Mouse (Mus musculus): Measurements from ENCODE around the gene Cln3. TPM values are rescaled to one million over a fixed set of nuclear protein-coding genes. Genes with fewer than 3 reads are reported as not detected.

The Cln3 gene
- polyA plus RNA-seq, 1 experiment from 2014 or later, result 33.0 TPM

DNA sequence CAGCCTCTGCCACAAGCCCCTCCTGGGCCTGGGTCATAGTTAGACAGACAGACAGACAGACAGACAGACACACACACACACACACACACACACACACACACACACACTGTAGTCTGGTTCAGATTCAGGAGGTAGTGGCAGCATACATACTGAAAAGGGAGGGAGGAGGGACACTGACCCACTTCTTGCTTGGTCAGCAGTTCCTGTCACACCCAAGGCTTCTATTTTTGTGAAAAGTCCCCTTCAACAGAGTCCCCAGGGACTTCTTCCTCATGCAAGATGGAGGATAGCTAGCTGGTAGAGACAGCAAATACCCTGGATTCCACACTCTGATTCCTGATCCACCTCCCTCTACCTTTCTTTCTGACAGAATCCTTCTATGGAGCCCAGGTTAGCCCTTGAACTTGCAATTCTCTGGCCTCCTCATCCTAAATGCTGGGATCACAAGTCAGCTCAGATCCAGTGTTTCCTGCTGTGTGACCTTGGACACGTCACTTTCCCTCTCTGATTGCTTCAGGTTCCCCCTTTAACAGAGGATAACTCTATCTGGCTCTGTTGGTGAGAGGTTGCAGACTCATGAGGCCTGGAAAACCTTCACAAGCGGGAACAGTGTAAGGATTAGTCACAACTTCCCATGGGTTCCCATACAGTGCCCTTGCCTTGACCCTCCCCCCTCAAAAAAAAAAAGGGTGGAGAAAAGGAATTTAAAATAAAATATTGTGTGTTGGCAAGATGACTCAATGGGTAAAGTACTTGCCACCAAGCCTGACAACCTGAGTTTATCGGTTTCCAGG, 40.4 kb upstream of the Cln3 start:
- H3K9ac ChIP-seq (replicated peaks; ENCODE audit: low read depth), result no peak overlapping the region
- TF ChIP-seq EP300 (IDR thresholded peaks at IDR 0.05), result no peak
- no peak for TF ChIP-seq CTCF (IDR thresholded peaks at IDR 0.05)
- no peaks in the 10 kb centered on the region for H3K9me3 ChIP-seq (ENCODE audit: low read length)
- no peak overlapping the region for H3K4me2 ChIP-seq (replicated peaks; ENCODE audit: low read depth, low read length)
- 74% methylated on average over 3 of the region's 3 CpGs for WGBS
- H3K36me3 ChIP-seq (ENCODE audit: insufficient read depth, low read length), result no peaks in the 10 kb centered on the region
- peaks cover 7% of the 10 kb centered on the region for H3K4me1 ChIP-seq (ENCODE audit: insufficient read depth, low read depth, low read length)
- DNase-seq (ENCODE audit: low spot score), result peak; percentile 45
- 0 out of 2 replicates have a peak overlapping the region, but pooled peaks have one; percentile 36 for H3K4me3 ChIP-seq (ENCODE audit: low read depth, low read length)
- no peaks in the 10 kb centered on the region for H3K27me3 ChIP-seq (replicated peaks; ENCODE audit: insufficient read depth, low read length)
- H3K27ac ChIP-seq (ENCODE audit: low read length), result peak overlapping the region; percentile 65
- ATAC-seq, result no peak; the same call in 1 of the 2 replicates

- TF ChIP-seq EP300 (IDR thresholded peaks at IDR 0.05) (peak; percentile 65; the same call in 1 of the 2 replicates), CTCF (IDR thresholded peaks at IDR 0.05) (no peak)
- no peaks in the 10 kb centered on the region for H3K36me3 ChIP-seq (ENCODE audit: insufficient read depth, low read length)
- H3K27ac ChIP-seq (ENCODE audit: low read length), result peak overlapping the region; percentile 65
- peaks cover 7% of the 10 kb centered on the region for H3K4me1 ChIP-seq (ENCODE audit: insufficient read depth, low read depth, low read length)
- no peaks in the 10 kb centered on the region for H3K9me3 ChIP-seq (ENCODE audit: low read length)
- 12% methylated on average over 6 of the region's 6 CpGs for WGBS
- ATAC-seq, result peak; percentile 93
- no peaks in the 10 kb centered on the region for H3K27me3 ChIP-seq (replicated peaks; ENCODE audit: insufficient read depth, low read length)
- peak overlapping the region; percentile 36 for H3K4me3 ChIP-seq (ENCODE audit: low read depth, low read length)
- peak overlapping the region; percentile 35 for H3K9ac ChIP-seq (replicated peaks; ENCODE audit: low read depth)
- H3K4me2 ChIP-seq (replicated peaks; ENCODE audit: low read depth, low read length), result peak overlapping the region; percentile 52
- DNase-seq (ENCODE audit: low spot score), result peak; percentile 95
Measured at GRCm38 (mm10) chr7:126625369-126625768, 39.8 kb upstream of the Cln3 start.

- ATAC-seq (0 out of 2 replicates have a peak, but pooled peaks have one; percentile 4), DNase-seq (ENCODE audit: low spot score) (peak; percentile 39)
- TF ChIP-seq CTCF (IDR thresholded peaks at IDR 0.05) (0 out of 2 replicates have a peak, but pooled peaks have one; percentile 14), EP300 (IDR thresholded peaks at IDR 0.05) (no peak)
- Histone ChIP-seq H3K9ac (replicated peaks; ENCODE audit: low read depth) (peak overlapping the region; percentile 35), H3K4me1 (ENCODE audit: insufficient read depth, low read depth, low read length) (peaks cover 7% of the 10 kb centered on the region), H3K36me3 (ENCODE audit: insufficient read depth, low read length) (no peaks in the 10 kb centered on the region), H3K4me2 (replicated peaks; ENCODE audit: low read depth, low read length) (peak overlapping the region; percentile 52), H3K9me3 (ENCODE audit: low read length) (no peaks in the 10 kb centered on the region), H3K4me3 (ENCODE audit: low read depth, low read length) (peak overlapping the region; percentile 36), H3K27me3 (replicated peaks; ENCODE audit: insufficient read depth, low read length) (no peaks in the 10 kb centered on the region), H3K27ac (ENCODE audit: low read length) (peak overlapping the region; percentile 65)
- WGBS, result 42% methylated on average over 16 of the region's 16 CpGs
Measured at GRCm38 (mm10) chr7:126624774-126625173, 39.2 kb upstream of the Cln3 start.

GRCm38 (mm10) chr7:126623381-126623780, 37.8 kb upstream of the Cln3 start:
- ATAC-seq (no peak), DNase-seq (ENCODE audit: low spot score) (no peak)
- Histone ChIP-seq H3K4me2 (replicated peaks; ENCODE audit: low read depth, low read length) (peak overlapping the region; percentile 52), H3K9me3 (ENCODE audit: low read length) (no peaks in the 10 kb centered on the region), H3K4me3 (ENCODE audit: low read depth, low read length) (no peak overlapping the region), H3K27me3 (replicated peaks; ENCODE audit: insufficient read depth, low read length) (no peaks in the 10 kb centered on the region), H3K4me1 (ENCODE audit: insufficient read depth, low read depth, low read length) (peaks cover 7% of the 10 kb centered on the region), H3K36me3 (ENCODE audit: insufficient read depth, low read length) (no peaks in the 10 kb centered on the region), H3K9ac (replicated peaks; ENCODE audit: low read depth) (no peak overlapping the region), H3K27ac (ENCODE audit: low read length) (no peak overlapping the region)
- WGBS, result 63% methylated on average over 1 of the region's 1 CpGs
- TF ChIP-seq EP300 (IDR thresholded peaks at IDR 0.05), result no peak
- no peak for TF ChIP-seq CTCF (IDR thresholded peaks at IDR 0.05)

DNA sequence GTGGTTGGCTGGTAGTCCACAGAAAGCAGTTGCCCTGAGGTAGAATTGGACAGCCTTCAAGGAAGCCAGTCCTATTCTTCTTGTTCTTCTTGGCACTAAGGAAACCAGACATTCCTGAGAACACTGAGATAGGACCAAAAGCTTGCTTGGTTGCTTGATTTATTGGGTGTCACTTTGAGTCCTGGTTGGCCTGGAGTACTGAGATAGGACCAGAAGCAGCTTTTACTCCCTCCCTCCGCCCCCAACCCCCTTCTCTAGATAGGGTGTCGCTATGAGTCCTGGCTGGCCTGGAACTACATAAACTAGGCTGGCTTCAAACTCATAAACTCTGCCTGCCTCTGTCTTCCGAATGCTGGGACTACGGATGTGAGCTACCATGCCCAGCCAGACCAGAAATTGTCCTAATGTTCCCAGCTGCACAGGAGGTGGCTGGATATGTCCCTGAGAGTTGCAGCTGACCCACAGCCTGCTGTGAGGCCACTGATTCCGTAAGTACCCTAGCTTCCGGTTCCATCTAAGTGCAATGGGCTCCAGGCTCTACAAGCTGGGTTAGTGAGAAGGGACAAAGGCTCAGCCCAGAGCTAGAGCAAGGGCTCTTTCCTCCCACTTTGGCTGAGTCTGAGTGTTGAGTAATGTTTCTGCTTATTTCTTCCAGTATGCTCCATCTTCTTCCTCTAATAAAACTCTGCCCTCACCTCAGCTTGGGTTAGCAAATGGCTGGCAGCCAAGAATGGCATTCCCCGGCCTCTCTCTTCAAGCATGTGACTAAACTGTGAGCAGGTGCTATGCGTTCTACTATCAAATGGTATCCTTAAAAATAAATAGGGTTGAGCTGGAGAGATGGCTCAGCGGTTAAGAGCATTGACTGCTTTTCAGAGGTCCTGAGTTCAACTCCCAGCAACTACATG, 36.1 kb upstream of the Cln3 start:
- TF ChIP-seq EP300 (IDR thresholded peaks at IDR 0.05), result no peak
- TF ChIP-seq CTCF (IDR thresholded peaks at IDR 0.05), result no peak
- WGBS, result 46% methylated on average over 9 of the region's 9 CpGs

More for the DNA sequence above, 36.1 kb upstream of the Cln3 start:
- Histone ChIP-seq H3K9me3 (ENCODE audit: low read length) (no peaks in the 10 kb centered on the region), H3K4me2 (replicated peaks; ENCODE audit: low read depth, low read length) (no peak overlapping the region), H3K4me3 (ENCODE audit: low read depth, low read length) (no peak overlapping the region), H3K27me3 (replicated peaks; ENCODE audit: insufficient read depth, low read length) (no peaks in the 10 kb centered on the region), H3K27ac (ENCODE audit: low read length) (peak overlapping the region; percentile 43; the same call in 1 of the 2 replicates), H3K36me3 (ENCODE audit: insufficient read depth, low read length) (no peaks in the 10 kb centered on the region), H3K9ac (replicated peaks; ENCODE audit: low read depth) (no peak overlapping the region), H3K4me1 (ENCODE audit: insufficient read depth, low read depth, low read length) (peaks cover 7% of the 10 kb centered on the region)
- ATAC-seq (peak; percentile 29), DNase-seq (ENCODE audit: low spot score) (peak; percentile 72)

Data from lung, postnatal 0 days (tissue).